In the genomic region with DNA sequence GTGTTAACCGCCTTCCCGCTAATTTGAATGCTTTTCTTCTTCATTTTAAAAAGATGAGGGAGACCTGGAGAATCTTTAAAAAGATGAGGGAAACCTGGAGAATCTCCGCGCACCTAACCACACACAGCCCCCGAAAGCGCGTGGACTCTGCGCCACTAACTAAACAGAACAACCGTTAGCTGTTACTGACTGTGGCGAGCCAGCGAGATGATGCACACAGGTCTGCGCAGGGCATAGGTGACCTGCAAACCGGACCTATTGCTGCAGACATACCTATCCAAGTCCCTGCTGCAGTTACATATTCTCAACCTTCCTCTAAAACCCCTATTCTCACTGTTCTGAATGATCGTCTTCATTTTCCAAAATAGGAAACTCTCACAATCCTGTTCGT, we compare ENCODE assay signal across 8 mouse cellular contexts. TPM values are rescaled to one million over a fixed set of nuclear protein-coding genes. Genes with fewer than 3 reads are reported as not detected.
DNase-seq lines count a peak whose midpoint lies in the region; ATAC-seq and TF ChIP-seq lines count a peak whose summit lies in the region.

No protein-coding gene starts in this region.

- no peaks in the 10 kb centered on the region for H3K27me3 ChIP-seq in heart, postnatal 0 days (ENCODE audit: control insufficient read depth, insufficient read depth, low read length)
- H3K27me3 ChIP-seq in liver, postnatal 0 days (ENCODE audit: insufficient read depth, low read length), result no peaks in the 10 kb centered on the region

- no peak for DNase-seq in left cerebral cortex, adult 2 months (ENCODE audit: extremely low spot score in 1 of 2, low spot score in 2 of 2)
- DNase-seq in left cerebral cortex, postnatal 25 days (ENCODE audit: low spot score in 2 of 2), result no peak
- DNase-seq in heart, postnatal 0 days (ENCODE audit: low spot score), result no peak
- DNase-seq in liver, postnatal 0 days, result no peak
- no peak for DNase-seq in layer of hippocampus, adult 9-10 months (ENCODE audit: low spot score)
- DNase-seq in adrenal gland, adult 18-20 months (ENCODE audit: low spot score in 2 of 2), result no peak

- 3% methylated on average over 15 of the region's 15 CpGs for WGBS in heart, postnatal 0 days
- WGBS in liver, postnatal 0 days (ENCODE audit: insufficient replicate concordance), result under 1% methylated on average over 15 of the region's 15 CpGs

- peak overlapping the region; percentile 98 for H3K27ac ChIP-seq in left cerebral cortex, adult 2 months
- H3K27ac ChIP-seq in cortical plate, adult 2 months (ENCODE audit: insufficient read depth, low read length), result peak overlapping the region; percentile 87
- H3K27ac ChIP-seq in heart, postnatal 0 days (ENCODE audit: low read depth), result peak overlapping the region; percentile 99
- H3K27ac ChIP-seq in liver, postnatal 0 days (ENCODE audit: low read depth), result peak overlapping the region; percentile 99

- TF ChIP-seq CTCF in left cerebral cortex, adult 2 months (IDR thresholded peaks at IDR 0.05), result no peak
- no peak for TF ChIP-seq CTCF in cortical plate, adult 2 months (IDR thresholded peaks at IDR 0.05; ENCODE audit: extremely low read depth, insufficient read depth, low read length)
- no peak for TF ChIP-seq CTCF in heart, postnatal 0 days (IDR thresholded peaks at IDR 0.05; ENCODE audit: low read depth)
- no peak for TF ChIP-seq CTCF in liver, postnatal 0 days (IDR thresholded peaks at IDR 0.05; ENCODE audit: low read depth)

- peak overlapping the region; percentile 89 for H3K4me3 ChIP-seq in left cerebral cortex, adult 2 months
- peak overlapping the region; percentile 98 for H3K4me3 ChIP-seq in cortical plate, adult 2 months (ENCODE audit: insufficient read depth, low read length)
- peak overlapping the region; percentile 90 for H3K4me3 ChIP-seq in heart, postnatal 0 days (ENCODE audit: low read depth, low read length)
- H3K4me3 ChIP-seq in liver, postnatal 0 days (ENCODE audit: low read depth, low read length), result peak overlapping the region; percentile 95

- peak overlapping the region; percentile 97 for H3K9ac ChIP-seq in heart, postnatal 0 days (replicated peaks; ENCODE audit: low read depth, low read length)
- H3K9ac ChIP-seq in liver, postnatal 0 days (replicated peaks), result peak overlapping the region; percentile 97

- H3K4me1 ChIP-seq in cortical plate, adult 2 months (ENCODE audit: control insufficient read depth, insufficient read depth, low read length), result peaks cover 3% of the 10 kb centered on the region
- H3K4me1 ChIP-seq in heart, postnatal 0 days (ENCODE audit: control insufficient read depth, insufficient read depth), result peaks cover 23% of the 10 kb centered on the region
- peaks cover 19% of the 10 kb centered on the region; the same call in 1 of the 2 replicates for H3K4me1 ChIP-seq in liver, postnatal 0 days (ENCODE audit: insufficient read depth)

- intact Hi-C loops in left cerebral cortex, adult 2 months (cut with DNase I), result loop anchor here (2.0 to 5.0 kb wide), 2 partner anchors 64 to 85 kb away; a partner anchor contains a TSS
- intact Hi-C loops in left cerebral cortex, postnatal 25 days (cut with DNase I), result loop anchor here (1.0 to 2.0 kb wide), 2 partner anchors 64 to 106 kb away; a partner anchor contains a TSS

- TF ChIP-seq EP300 in heart, postnatal 0 days (IDR thresholded peaks at IDR 0.05; ENCODE audit: low read depth), result no peak
- no peak for TF ChIP-seq EP300 in liver, postnatal 0 days (IDR thresholded peaks at IDR 0.05; ENCODE audit: low read depth)

- ATAC-seq in heart, postnatal 0 days (ENCODE audit: insufficient read depth, low read depth), result no peak
- peak; percentile 37 for ATAC-seq in liver, postnatal 0 days
- no peak for ATAC-seq in megakaryocyte-erythroid progenitor cell, adult 5-6 weeks (replicated peaks; ENCODE audit: low FRiP score, low TSS enrichment, poor library complexity, severe bottlenecking)

- peak overlapping the region; percentile 73 for H3K4me2 ChIP-seq in heart, postnatal 0 days (ENCODE audit: low read depth, low read length)
- peak overlapping the region; percentile 81 for H3K4me2 ChIP-seq in liver, postnatal 0 days (ENCODE audit: low read depth, low read length)

- no peaks in the 10 kb centered on the region for H3K36me3 ChIP-seq in heart, postnatal 0 days (replicated peaks; ENCODE audit: control insufficient read depth, insufficient read depth, low read length)
- H3K36me3 ChIP-seq in liver, postnatal 0 days (replicated peaks; ENCODE audit: insufficient read depth, low read length), result no peaks in the 10 kb centered on the region

- TF ChIP-seq POLR2A in cortical plate, adult 2 months (IDR thresholded peaks at IDR 0.05; ENCODE audit: extremely low read depth, insufficient read depth, low read length), result no peak

- no peaks in the 10 kb centered on the region for H3K9me3 ChIP-seq in heart, postnatal 0 days (replicated peaks; ENCODE audit: control insufficient read depth, low read length)
- no peaks in the 10 kb centered on the region for H3K9me3 ChIP-seq in liver, postnatal 0 days (ENCODE audit: low read length)

RNA-seq across cellular contexts. Expression of a gene that starts 0.5 kb away (rescaled TPM):
- 10 to 100 TPM; 64.0 to 66.9 TPM for total RNA-seq in left cerebral cortex, adult 2 months (2021)
- total RNA-seq in left cerebral cortex, postnatal 25 days (2021), result 10 to 100 TPM; 55.4 to 63.6 TPM
- 48.1 and 48.2 TPM in 2 replicates for polyA plus RNA-seq in cortical plate, adult 2 months (2012; rRNA removed)
- 36.8 and 37.5 TPM in 2 replicates for total RNA-seq in heart, postnatal 0 days (2014; rRNA removed; ENCODE audit: low replicate concordance)
- polyA plus RNA-seq in heart, postnatal 0 days (2015; fragmentation: Nextera tagmentation; extraction: Ambion mirVana), result 19.0 TPM in 2 replicates
- polyA plus RNA-seq in liver, postnatal 0 days (2015; fragmentation: Nextera tagmentation; extraction: Ambion mirVana), result 13.4 and 14.9 TPM in 2 replicates
- 79.4 and 80.8 TPM in 2 replicates for total RNA-seq in megakaryocyte-erythroid progenitor cell, adult 5-6 weeks (2014; fragmentation: Nextera tagmentation)
- 63.8 and 72.3 TPM in 2 replicates for total RNA-seq in megakaryocyte-erythroid progenitor cell, adult 5-6 weeks (2017)
- 10 to 100 TPM; 36.3 to 48.5 TPM for total RNA-seq in adrenal gland, adult 18-20 months (2021)
